Mouse (Mus musculus) heart, embryonic 11.5 days (tissue): ENCODE measurements around the gene Phf24. TPM values are rescaled to one million over a fixed set of nuclear protein-coding genes. Genes with fewer than 3 reads are reported as not detected.

Experiments
- ATAC-seq: fragments of 200-750 bp; cut with Nextera tagmentation; replicated peaks from 2 replicates; pipeline ENCODE4 v1.8.0; 2017; ENCODE audit warnings: moderate library complexity; ENCODE audit not compliant: insufficient number of reproducible peaks, low FRiP score, low TSS enrichment
- H3K27ac ChIP-seq: fragments of 300-500 bp; sonication (generic); 2 replicates; pipeline ENCODE4 v1.5.1; 2014; ENCODE audit warnings: mild to moderate bottlenecking, low read depth, low read length
- H3K27me3 ChIP-seq: fragments of 300-500 bp; sonication (generic); 2 replicates; pipeline ENCODE4 v1.6.1; 2014; ENCODE audit warnings: mild to moderate bottlenecking, low read length, mixed read lengths; ENCODE audit not compliant: control insufficient read depth, insufficient read depth
- H3K36me3 ChIP-seq: fragments of 300-500 bp; sonication (generic); 2 replicates; pipeline ENCODE4 v1.6.1; 2014; ENCODE audit warnings: mild to moderate bottlenecking, low read length, moderate library complexity, mixed read lengths; ENCODE audit not compliant: control insufficient read depth, insufficient read depth
- H3K4me1 ChIP-seq: fragments of 300-500 bp; sonication (generic); 2 replicates; pipeline ENCODE4 v1.6.1; 2014; ENCODE audit warnings: low read length; ENCODE audit not compliant: control insufficient read depth, insufficient read depth
- H3K4me2 ChIP-seq: fragments of 300-500 bp; sonication (generic); 2 replicates; pipeline ENCODE4 v1.6.1; 2014; ENCODE audit warnings: mild to moderate bottlenecking, moderate library complexity
- H3K4me3 ChIP-seq: fragments of 300-500 bp; sonication (generic); 2 replicates; pipeline ENCODE4 v1.5.1; 2014; ENCODE audit warnings: low read depth, low read length
- H3K9ac ChIP-seq: fragments of 300-500 bp; sonication (generic); 2 replicates; pipeline ENCODE4 v1.6.1; 2014; ENCODE audit warnings: mild to moderate bottlenecking, low read depth, low read length, moderate library complexity
- H3K9me3 ChIP-seq: fragments of 300-500 bp; sonication (generic); replicated peaks from 2 replicates; pipeline ENCODE4 v1.6.1; 2016; ENCODE audit warnings: low read length; ENCODE audit not compliant: control insufficient read depth
- WGBS: fragments of 180-500 bp; shearing (Covaris S2); extraction: QIAGEN DNeasy Blood & Tissue Kit; methylation state at CpG from one replicate; pipeline ENCODE4 v1.1.7; 2014; ENCODE audit not compliant: insufficient replicate concordance; 5-methylcytosine and 5-hydroxymethylcytosine counted together
- polyA plus RNA-seq: library from polyadenylated mRNA; unstranded; fragments of >200 nt; fragmentation: Nextera tagmentation; extraction: Ambion mirVana; gene quantifications from 2 replicates; pipeline ENCODE4 v1.2.1, GENCODE M21; 2014

Gene Phf24
- polyA plus RNA-seq, 1 experiment from 2014 or later: 2.4 TPM

GRCm38 (mm10) chr4:42920726-42921125, 4.3 kb downstream of the Phf24 start:
- Histone ChIP-seq H3K4me2 (no peak overlapping the region), H3K27me3 (peaks cover 44% of the 10 kb centered on the region), H3K36me3 (no peaks in the 10 kb centered on the region), H3K9me3 (no peaks in the 10 kb centered on the region), H3K9ac (no peak overlapping the region), H3K27ac (no peak overlapping the region), H3K4me1 (no peaks in the 10 kb centered on the region; the same call in 1 of the 2 replicates), H3K4me3 (no peak overlapping the region)
- WGBS: 66% methylated on average over 9 of the region's 9 CpGs
- ATAC-seq: no peak

- Histone ChIP-seq H3K4me2 (no peak overlapping the region), H3K9me3 (no peaks in the 10 kb centered on the region), H3K4me1 (no peaks in the 10 kb centered on the region; the same call in 1 of the 2 replicates), H3K36me3 (no peaks in the 10 kb centered on the region), H3K9ac (no peak overlapping the region), H3K4me3 (no peak overlapping the region), H3K27me3 (peaks cover 36% of the 10 kb centered on the region), H3K27ac (no peak overlapping the region)
- 70% methylated on average over 2 of the region's 2 CpGs for WGBS
- ATAC-seq: no peak
These were observed 5.1 kb downstream of the Phf24 start for GRCm38 (mm10) chr4:42921536-42921935.

GRCm38 (mm10) chr4:42922056-42922455, 5.6 kb downstream of the Phf24 start:
- no peak overlapping the region for H3K4me3 ChIP-seq
- no peaks in the 10 kb centered on the region for H3K36me3 ChIP-seq
- H3K27me3 ChIP-seq: peaks cover 32% of the 10 kb centered on the region
- no peak for ATAC-seq
- H3K9ac ChIP-seq: no peak overlapping the region
- no peaks in the 10 kb centered on the region for H3K9me3 ChIP-seq
- WGBS: 62% methylated on average over 6 of the region's 6 CpGs
- H3K4me1 ChIP-seq: no peaks in the 10 kb centered on the region; the same call in 1 of the 2 replicates
- no peak overlapping the region for H3K27ac ChIP-seq
- H3K4me2 ChIP-seq: no peak overlapping the region

- no peak for ATAC-seq
- Histone ChIP-seq H3K36me3 (no peaks in the 10 kb centered on the region), H3K4me3 (no peak overlapping the region), H3K9me3 (no peaks in the 10 kb centered on the region), H3K4me1 (no peaks in the 10 kb centered on the region; the same call in 1 of the 2 replicates), H3K4me2 (no peak overlapping the region), H3K27ac (no peak overlapping the region), H3K27me3 (peaks cover 28% of the 10 kb centered on the region), H3K9ac (no peak overlapping the region)
- 77% methylated on average over 8 of the region's 8 CpGs for WGBS
These were observed 6.0 kb downstream of the Phf24 start for GRCm38 (mm10) chr4:42922461-42922860.

GRCm38 (mm10) chr4:42924095-42924710, 7.7 kb downstream of the Phf24 start:
- Histone ChIP-seq H3K27me3 (peaks cover 11% of the 10 kb centered on the region), H3K4me3 (no peak overlapping the region), H3K4me1 (no peaks in the 10 kb centered on the region), H3K36me3 (no peaks in the 10 kb centered on the region), H3K27ac (no peak overlapping the region), H3K4me2 (no peak overlapping the region), H3K9ac (no peak overlapping the region), H3K9me3 (no peaks in the 10 kb centered on the region)
- 70% methylated on average over 13 of the region's 13 CpGs for WGBS
- no peak for ATAC-seq

GRCm38 (mm10) chr4:42928209-42928608, 11.7 kb downstream of the Phf24 start:
- H3K36me3 ChIP-seq: no peaks in the 10 kb centered on the region
- H3K27ac ChIP-seq: no peak overlapping the region
- H3K4me3 ChIP-seq: no peak overlapping the region
- H3K9me3 ChIP-seq: no peaks in the 10 kb centered on the region
- peaks cover 6% of the 10 kb centered on the region for H3K27me3 ChIP-seq
- 73% methylated on average over 5 of the region's 5 CpGs for WGBS
- H3K9ac ChIP-seq: no peak overlapping the region
- H3K4me1 ChIP-seq: peaks cover 1% of the 10 kb centered on the region; the same call in 1 of the 2 replicates
- ATAC-seq: no peak
- no peak overlapping the region for H3K4me2 ChIP-seq

- Histone ChIP-seq H3K9me3 (no peaks in the 10 kb centered on the region), H3K27me3 (peaks cover 6% of the 10 kb centered on the region), H3K4me2 (no peak overlapping the region), H3K36me3 (no peaks in the 10 kb centered on the region), H3K4me3 (no peak overlapping the region), H3K9ac (no peak overlapping the region), H3K27ac (no peak overlapping the region), H3K4me1 (peaks cover 9% of the 10 kb centered on the region; the same call in 1 of the 2 replicates)
- no peak for ATAC-seq
- WGBS: 88% methylated on average over 9 of the region's 9 CpGs
These were observed 12.5 kb downstream of the Phf24 start for GRCm38 (mm10) chr4:42928952-42929351.

GRCm38 (mm10) chr4:42932229-42932969, 15.9 kb downstream of the Phf24 start:
- H3K27me3 ChIP-seq: peaks cover 14% of the 10 kb centered on the region
- H3K4me1 ChIP-seq: peaks cover 10% of the 10 kb centered on the region; the same call in 1 of the 2 replicates
- no peaks in the 10 kb centered on the region for H3K9me3 ChIP-seq
- H3K4me3 ChIP-seq: no peak overlapping the region
- peak overlapping the region; percentile 86 for H3K27ac ChIP-seq
- 39% methylated on average over 8 of the region's 8 CpGs for WGBS
- H3K9ac ChIP-seq: no peak overlapping the region
- ATAC-seq: 0 out of 2 replicates have a peak, but pooled peaks have one; percentile 22
- no peaks in the 10 kb centered on the region for H3K36me3 ChIP-seq
- no peak overlapping the region; the same call in 1 of the 2 replicates for H3K4me2 ChIP-seq
